Mouse (Mus musculus): ENCODE data around the gene Ttc29.

Ttc29 gene

DNA sequence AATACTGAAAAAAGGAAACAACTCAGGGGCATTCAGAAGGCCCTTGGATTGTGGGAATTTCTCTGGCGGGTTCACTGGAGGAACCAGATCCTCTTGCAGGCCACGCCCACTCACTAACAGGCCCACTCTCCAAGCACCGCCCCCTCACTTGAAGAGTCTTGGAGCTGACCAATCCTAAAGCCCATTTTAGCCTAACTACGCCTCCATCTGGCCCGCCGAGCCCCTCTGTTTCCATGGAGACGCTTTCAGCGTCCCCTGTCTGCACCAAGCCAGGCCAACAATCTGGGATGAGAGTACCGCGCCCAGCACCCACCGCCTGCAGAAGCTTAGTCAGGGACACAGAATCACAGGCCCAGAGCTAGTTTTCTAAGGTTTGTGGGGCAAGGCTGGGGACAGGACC is at the start of gene Ttc29:
Gene Ttc29, plus strand, starts transcription at position 224 of the 400 bp plus-strand sequence.
- DNase-seq (ENCODE audit: low spot score in 2 of 2), result no peak

DNA sequence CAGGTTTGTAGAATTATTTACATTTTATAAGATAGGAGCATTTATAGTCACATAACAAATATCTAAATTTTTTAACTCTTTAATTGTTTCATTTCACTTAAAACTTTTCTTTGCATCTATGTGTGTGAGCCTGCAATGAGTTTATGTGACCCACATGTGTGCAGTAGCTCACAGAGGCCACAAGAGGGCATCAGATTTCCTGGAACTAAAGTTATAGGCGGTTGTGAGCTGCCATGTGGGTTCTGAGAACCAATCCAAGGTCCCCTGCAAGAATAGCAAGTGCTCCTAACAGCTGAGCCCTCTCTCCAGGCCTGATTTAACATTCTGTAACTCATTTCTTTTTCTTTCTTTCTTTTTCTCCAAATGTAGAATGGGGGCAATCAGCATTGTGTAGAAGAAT is 41.7 kb upstream of the Ttc29 start:
- DNase-seq (ENCODE audit: low spot score in 2 of 2), result no peak

GRCm38 (mm10) chr8:78182654-78183053 is 30.4 kb upstream of the Ttc29 start:
- no peak for DNase-seq (ENCODE audit: low spot score in 2 of 2)

DNA sequence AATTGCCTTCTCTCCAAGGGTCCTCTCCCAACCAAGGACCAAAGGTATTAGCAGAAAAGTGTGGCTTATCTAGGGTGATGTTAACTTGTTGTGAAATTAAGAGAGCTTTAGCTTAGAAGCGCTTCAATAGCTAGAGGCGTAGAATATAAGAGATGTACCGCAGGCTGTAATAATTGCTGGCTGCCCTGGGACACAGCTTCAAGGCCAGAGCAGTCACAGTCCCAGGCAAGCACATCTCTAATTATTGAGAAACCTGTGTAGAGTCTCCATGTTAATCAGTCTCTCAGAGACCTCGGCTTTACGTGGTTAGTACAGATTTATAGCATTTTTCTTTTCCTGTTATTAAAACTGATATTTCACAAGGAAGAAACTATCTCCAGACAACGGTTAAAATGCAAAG is 29.7 kb upstream of the Ttc29 start:
- DNase-seq (ENCODE audit: low spot score in 2 of 2), result no peak

GRCm38 (mm10) chr8:78187087-78187486 is 26.0 kb upstream of the Ttc29 start:
- DNase-seq (ENCODE audit: low spot score in 2 of 2), result no peak

DNA sequence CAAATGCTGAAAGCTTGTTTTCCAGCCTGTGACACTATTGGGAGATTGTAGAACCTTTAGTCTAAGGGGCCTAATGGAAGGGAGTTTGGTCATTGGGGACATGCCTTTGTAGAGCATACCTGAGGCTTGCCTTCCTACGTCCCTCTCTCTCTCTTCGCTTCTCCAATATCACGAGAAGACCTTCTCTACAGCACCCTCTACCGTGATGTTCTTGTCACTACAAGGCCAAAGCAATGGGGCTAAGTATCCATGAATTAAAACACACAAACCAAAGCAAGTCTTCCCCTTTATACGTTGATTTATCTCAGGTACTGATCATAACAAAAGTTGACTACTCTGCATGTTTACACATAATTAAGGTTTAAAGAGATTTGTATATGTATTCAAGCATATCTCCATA is 8.9 kb upstream of the Ttc29 start:
- DNase-seq (ENCODE audit: low spot score in 2 of 2), result no peak

GRCm38 (mm10) chr8:78210424-78210823 is 2.7 kb upstream of the Ttc29 start:
- DNase-seq (ENCODE audit: low spot score in 2 of 2), result no peak

DNA sequence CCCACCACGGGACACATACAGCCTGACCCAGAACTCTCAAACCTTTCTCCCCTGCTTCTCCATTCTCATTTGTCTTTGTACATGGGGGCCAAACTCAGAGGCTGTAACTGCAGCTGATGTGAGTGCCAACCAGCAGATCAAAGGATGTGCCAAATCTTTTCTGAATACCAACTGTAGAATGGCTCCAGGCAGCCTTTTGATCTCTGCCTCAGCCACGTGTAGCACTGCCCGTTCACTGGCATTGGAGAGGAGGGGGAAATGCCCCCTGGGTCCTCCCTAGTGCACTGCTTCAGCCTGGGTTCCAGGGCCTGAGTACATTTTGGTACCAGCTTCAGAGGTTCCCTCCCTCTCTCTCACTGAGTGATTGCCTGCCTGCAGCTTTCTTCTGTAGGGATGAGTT is 1.5 kb downstream of the Ttc29 start:
- DNase-seq (ENCODE audit: low spot score in 2 of 2), result no peak

- no peak for DNase-seq (ENCODE audit: low spot score in 2 of 2)
Measured at GRCm38 (mm10) chr8:78226087-78226486, 13.0 kb downstream of the Ttc29 start.

DNA sequence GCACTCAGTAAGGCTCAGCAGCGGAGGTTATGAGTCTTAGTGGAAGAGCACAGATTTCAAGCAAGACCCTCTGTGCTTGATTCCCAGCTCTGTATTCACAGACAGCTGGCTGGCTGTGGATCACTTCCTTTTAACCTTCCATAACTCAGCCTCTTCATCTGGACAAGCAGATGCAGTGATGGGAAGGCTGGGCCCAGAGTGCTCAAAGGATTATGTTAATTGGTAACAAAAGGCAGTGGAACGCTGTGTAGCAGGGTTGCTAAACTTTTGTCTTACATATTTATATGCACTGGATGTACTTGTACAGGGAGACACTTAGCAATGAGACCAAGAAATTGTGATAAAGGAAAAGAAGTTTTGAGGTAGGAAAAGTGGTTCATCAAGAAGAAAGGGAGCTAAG is 17.6 kb downstream of the Ttc29 start:
- DNase-seq (ENCODE audit: low spot score in 2 of 2), result no peak

DNA sequence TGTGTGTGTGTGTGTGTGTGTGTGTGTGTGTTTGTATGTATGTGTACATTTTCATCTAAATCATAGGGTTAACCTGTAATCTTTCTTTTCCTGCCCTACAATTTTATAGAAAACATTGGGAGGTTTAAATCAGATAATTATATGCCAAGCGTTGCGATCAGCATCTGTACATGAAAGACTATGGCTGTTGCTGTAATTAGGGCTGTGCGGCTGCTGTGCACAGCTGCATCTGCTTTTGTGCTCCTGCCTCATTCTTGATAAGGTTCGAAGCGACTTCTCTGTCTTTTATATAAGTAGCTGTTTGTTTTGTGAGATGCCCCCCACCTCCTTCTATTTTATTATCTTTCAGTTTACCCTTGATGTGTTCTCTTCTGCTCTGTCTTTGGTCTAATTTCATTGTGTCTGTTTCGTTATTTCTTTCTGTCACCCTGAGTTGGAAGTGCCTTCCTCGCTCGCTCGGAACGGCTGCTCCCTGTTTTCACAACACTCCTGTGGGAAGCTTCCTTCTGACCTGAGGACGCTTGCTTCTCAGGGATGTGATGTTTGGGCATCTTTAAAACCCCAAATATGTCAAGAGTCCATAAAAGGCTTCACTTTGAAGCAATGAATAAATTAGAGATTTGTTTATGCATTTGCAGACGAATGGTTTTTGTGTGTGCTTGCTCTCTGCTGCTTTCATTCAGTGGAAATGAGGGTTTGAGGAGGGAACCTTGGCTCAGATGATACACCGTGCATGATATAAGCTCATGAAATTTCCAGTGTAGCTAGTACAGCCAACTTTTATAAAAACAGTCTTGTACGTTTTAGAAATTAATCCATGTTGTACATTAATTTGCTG is 20.0 kb downstream of the Ttc29 start:
- DNase-seq (ENCODE audit: low spot score in 2 of 2), result no peak

- no peak for DNase-seq (ENCODE audit: low spot score in 2 of 2)
Measured at GRCm38 (mm10) chr8:78233708-78234201, 20.7 kb downstream of the Ttc29 start.

DNA sequence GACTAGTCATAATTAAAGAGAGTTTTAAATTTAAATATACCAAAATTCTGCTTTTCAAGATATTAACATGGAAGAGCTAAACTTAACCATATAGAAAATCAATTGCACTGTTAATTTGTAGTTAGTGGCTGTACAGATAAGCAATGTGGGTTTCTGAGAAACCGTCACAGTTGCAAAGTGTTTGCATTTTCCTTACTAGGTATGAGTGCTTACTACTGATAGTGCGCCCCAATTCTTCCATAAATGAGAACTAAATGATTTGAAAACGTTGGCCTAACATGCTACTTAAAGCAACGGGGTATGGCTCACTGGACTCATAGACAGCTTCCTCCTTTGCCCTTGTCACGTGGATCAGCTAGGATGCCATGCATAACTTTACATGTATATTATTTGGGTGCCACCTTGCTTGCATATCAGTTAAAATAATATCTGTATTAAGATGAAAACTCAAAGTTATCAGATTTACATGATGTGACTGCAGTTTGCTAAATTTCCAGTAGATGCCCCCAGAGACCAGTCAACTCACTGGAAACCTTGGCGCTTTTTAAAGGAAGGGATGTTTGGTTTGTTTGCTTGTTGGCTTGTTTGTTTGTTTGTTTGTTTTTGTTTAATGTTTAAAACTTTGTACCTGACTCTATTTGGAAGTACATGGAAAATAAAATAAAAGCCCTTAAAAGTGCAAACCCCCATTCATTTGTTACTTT is 25.0 kb downstream of the Ttc29 start:
- DNase-seq (ENCODE audit: low spot score in 2 of 2), result no peak

DNA sequence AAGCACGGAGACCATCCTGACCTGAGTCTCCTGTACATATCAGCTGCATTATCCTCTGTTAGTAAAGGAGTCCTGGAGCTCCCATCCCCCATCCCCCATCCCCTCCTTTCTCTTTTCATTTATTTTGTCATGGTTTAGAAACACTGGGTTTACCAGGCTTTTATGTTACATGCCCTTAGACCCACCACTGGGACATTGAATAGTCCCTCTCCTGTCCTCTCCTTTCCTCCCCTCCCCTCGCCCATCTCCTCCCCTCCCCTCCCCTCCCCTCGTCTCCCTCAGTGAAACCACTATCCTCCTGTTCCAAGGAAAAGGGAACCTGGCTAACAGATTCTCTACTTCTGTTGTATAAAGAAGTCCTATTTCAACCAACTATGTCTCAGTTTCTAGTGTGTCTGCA is 38.0 kb downstream of the Ttc29 start:
- DNase-seq (ENCODE audit: low spot score in 2 of 2), result no peak

DNA sequence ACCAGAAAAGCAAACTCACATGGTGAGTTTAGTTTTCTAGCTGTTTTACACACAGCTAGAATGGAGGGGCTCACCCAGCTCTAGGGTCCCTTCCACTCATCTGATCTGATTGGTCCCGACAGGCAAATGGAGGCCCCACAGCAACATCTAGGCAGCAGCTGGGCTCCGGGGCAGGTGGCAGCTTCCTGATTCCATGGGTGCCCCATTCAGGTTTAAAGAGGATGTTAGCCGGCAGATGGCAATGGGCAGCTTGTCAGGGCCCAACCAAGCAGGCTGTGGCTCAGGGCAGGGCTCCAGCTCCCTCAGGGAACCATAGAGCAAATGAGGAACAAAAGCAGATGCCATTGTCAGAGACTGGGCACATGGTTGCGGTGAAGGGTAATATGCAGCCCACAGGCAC is 41.3 kb downstream of the Ttc29 start:
- no peak for DNase-seq (ENCODE audit: low spot score in 2 of 2)

DNA sequence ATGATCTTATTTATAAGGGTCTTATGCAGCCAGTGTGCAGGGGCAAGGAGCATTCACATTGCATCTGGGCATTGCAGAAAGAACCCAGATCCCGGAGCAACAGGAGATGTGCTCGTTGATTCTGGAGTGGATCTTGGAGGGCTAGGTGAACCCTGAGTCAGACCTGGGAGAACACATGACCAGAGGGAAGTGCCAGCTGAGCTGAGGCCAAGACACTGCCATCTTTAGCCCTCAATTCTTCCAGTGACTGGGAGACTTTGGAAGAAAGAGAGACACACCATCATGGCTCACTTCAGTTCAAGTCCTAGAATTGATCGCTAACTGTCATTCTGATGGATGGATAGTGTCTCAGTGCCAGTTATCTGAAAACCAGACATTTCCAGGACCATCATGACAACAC is 41.9 kb downstream of the Ttc29 start:
- no peak for DNase-seq (ENCODE audit: low spot score in 2 of 2)

DNA sequence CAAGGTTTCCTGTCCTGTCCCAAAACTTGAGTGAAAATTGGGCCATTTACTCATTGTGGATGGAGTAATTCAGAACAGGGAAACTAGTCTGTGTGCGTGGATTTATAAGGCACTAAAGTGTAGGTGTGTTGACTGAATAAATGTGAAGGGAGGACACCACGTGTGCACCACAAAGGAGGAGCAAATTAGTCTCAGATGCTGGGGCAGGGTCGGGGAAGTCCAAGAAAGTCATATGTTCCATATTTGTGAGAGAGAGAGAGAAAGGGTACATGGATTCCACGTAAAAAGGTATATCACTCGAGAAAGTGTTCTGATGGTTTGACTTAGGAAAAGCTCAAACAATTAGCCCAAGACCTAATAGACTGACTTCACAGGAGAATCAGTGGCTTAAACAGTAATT is 52.4 kb downstream of the Ttc29 start:
- DNase-seq (ENCODE audit: low spot score in 2 of 2), result no peak

DNA sequence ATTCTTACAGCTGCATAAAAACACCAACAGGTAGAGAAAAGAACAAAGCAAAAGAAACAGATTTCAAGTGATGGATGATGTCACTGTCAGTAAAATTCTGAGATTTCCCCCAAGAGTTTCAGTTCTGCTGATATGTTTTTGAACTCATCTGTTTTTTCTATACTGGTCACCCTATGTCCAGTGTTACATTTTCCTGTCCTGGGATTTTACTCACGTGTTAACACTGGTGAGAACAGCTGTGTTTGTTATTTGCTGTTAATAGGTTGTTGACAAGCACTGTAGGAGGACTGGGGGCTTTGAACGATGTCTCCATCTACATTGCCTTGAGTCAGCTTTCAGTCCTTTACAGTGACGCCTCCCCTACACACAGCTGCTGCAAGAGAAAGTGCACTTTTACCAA is 53.1 kb downstream of the Ttc29 start:
- DNase-seq (ENCODE audit: low spot score in 2 of 2), result no peak

DNA sequence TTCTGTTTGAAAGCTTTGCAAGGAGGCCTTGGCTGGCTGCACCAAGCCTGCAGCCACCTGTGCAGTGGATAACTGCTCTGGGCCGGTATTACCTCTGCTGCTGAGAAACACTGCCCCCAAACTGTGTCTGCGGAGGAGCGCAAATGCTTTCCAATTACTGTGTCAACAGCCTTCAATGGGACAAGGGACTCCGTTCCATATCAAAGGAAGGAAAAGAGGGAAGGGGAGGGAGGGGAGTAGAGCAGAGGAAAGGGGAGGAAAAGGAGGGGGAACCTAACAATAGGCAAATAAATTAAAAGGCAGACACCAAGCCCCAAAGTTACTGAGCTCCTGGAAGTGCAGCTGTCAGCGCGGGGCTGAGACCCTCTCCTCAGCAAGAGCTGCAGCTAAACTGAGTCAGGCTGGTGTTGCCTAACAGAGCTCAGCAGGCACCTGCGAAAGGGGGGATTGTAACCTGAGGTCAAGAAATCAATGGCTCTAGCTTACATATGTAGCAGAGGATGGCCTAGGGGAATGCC is 54.9 kb downstream of the Ttc29 start:
- no peak for DNase-seq (ENCODE audit: low spot score in 2 of 2)

GRCm38 (mm10) chr8:78269281-78269680 is 56.2 kb downstream of the Ttc29 start:
- DNase-seq (ENCODE audit: low spot score in 2 of 2), result no peak

GRCm38 (mm10) chr8:78271391-78271790 is 58.3 kb downstream of the Ttc29 start:
- DNase-seq (ENCODE audit: low spot score in 2 of 2), result no peak

DNA sequence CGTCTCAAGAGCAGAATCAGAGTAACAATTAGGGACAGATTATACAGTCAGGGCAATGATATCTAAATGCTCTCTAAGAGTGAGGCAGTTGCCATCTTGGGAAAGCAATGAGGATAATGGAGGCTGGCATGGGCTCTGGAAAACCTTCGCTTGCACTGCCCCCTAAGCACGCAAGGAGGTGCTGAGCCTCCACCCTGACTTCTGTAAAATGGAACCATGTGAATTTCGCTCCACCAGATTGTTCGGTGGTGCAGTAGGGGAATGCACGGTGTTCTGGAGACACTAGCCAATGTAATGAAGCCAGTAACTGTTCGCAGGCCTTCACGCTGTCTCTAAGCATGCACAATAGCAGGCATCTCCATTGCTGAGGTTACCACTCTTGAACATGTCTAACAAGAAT is 63.0 kb downstream of the Ttc29 start:
- DNase-seq (ENCODE audit: low spot score in 2 of 2), result no peak

GRCm38 (mm10) chr8:78277411-78277810 is 64.3 kb downstream of the Ttc29 start:
- DNase-seq (ENCODE audit: low spot score in 2 of 2), result no peak

Data from spleen, postnatal 10 days (tissue).